Mouse (Mus musculus) E14TG2a.4 (cell line): ENCODE measurements around the gene Adgrl3.

ENCODE experiments used
- CTCF ChIP-seq: conservative IDR thresholded peaks from 2 replicates; pipeline ENCODE4 v1.5.1; 2014; ENCODE audit warnings: low read length
- NANOG ChIP-seq: IDR thresholded peaks from 2 replicates; pipeline ENCODE4 v1.6.1; 2014; ENCODE audit warnings: borderline replicate concordance, low read length, mixed read lengths
- POU5F1 ChIP-seq: IDR thresholded peaks from 2 replicates; pipeline ENCODE4 v1.6.1; 2014; ENCODE audit warnings: low read length, borderline replicate concordance

DNA sequence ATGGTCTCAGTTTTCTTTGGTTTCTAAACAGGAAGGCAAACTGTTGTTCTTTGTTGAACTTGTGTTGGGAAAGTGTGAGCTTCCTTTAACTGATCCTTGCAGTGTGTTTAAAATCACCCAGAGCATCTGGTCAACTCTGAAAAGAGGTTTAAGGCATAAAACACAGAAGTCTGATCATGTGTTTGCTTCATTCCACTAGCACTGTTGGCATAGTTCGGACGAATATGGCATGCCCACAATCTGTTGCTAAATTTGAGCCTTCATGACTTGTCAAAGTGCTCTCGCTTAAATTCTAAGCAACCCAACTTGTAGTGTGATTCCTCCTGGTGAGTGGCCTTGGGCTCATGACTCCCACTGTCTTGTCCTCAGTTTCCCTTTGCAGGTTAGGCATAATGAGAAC is 249.8 kb downstream of the Adgrl3 start:
- TF ChIP-seq CTCF = no peak
- no peak for TF ChIP-seq POU5F1
- no peak for TF ChIP-seq NANOG
